Mouse (Mus musculus) midbrain, embryonic 16.5 days (tissue): ENCODE data around the gene Abl1. TPM values are rescaled to one million over a fixed set of nuclear protein-coding genes. Genes with fewer than 3 reads are reported as not detected.

ENCODE experiments used
- ATAC-seq: fragments of 200-750 bp; cut with Nextera tagmentation; 2 replicates; pipeline ENCODE4 v1.8.0; 2017; ENCODE audit warnings: moderate TSS enrichment
- H3K27ac ChIP-seq: fragments of 300-500 bp; sonication (generic); 2 replicates; pipeline ENCODE4 v1.5.1; 2014; ENCODE audit warnings: mild to moderate bottlenecking, low read length, mixed read lengths
- H3K27me3 ChIP-seq: fragments of 300-500 bp; sonication (generic); 2 replicates; pipeline ENCODE4 v1.6.1; 2014; ENCODE audit warnings: low read depth, low read length, mixed read lengths; ENCODE audit not compliant: control insufficient read depth, insufficient read depth
- H3K36me3 ChIP-seq: fragments of 300-500 bp; sonication (generic); 2 replicates; pipeline ENCODE4 v1.6.1; 2014; ENCODE audit warnings: mild to moderate bottlenecking, low read length, moderate library complexity, mixed read lengths; ENCODE audit not compliant: control insufficient read depth, insufficient read depth
- H3K4me1 ChIP-seq: fragments of 300-500 bp; sonication (generic); 2 replicates; pipeline ENCODE4 v1.6.1; 2014; ENCODE audit warnings: mild to moderate bottlenecking, low read length, mixed read lengths; ENCODE audit not compliant: control insufficient read depth, insufficient read depth
- H3K4me2 ChIP-seq: fragments of 300-500 bp; sonication (generic); 2 replicates; pipeline ENCODE4 v1.6.1; 2014; ENCODE audit warnings: mild to moderate bottlenecking, low read length, mixed read lengths
- H3K4me3 ChIP-seq: fragments of 300-500 bp; sonication (generic); 2 replicates; pipeline ENCODE4 v1.5.1; 2014; ENCODE audit warnings: low read depth, mild to moderate bottlenecking, low read length, moderate library complexity, mixed read lengths
- H3K9ac ChIP-seq: fragments of 300-500 bp; sonication (generic); 2 replicates; pipeline ENCODE4 v1.6.1; 2014; ENCODE audit warnings: low read depth, low read length, mixed read lengths
- H3K9me3 ChIP-seq: fragments of 300-500 bp; sonication (generic); replicated peaks from 2 replicates; pipeline ENCODE4 v1.6.1; 2014; ENCODE audit warnings: mild to moderate bottlenecking, low read length, mixed read lengths; ENCODE audit not compliant: control insufficient read depth, poor library complexity, severe bottlenecking
- WGBS: fragments of 180-500 bp; shearing (Covaris S2); extraction: QIAGEN DNeasy Blood & Tissue Kit; methylation state at CpG from one replicate; pipeline ENCODE4 v1.1.7; 2014; 5-methylcytosine and 5-hydroxymethylcytosine counted together
- polyA plus RNA-seq: library from polyadenylated mRNA; unstranded; fragments of >200 nt; fragmentation: Nextera tagmentation; extraction: Ambion mirVana; gene quantifications from 2 replicates; pipeline ENCODE4 v1.2.1, GENCODE M21; 2015

The Abl1 gene
- polyA plus RNA-seq, 1 experiment from 2014 or later = 16.7 TPM

- 21% methylated on average over 10 of the region's 10 CpGs for WGBS
- no peak overlapping the region for H3K27ac ChIP-seq
- H3K4me1 ChIP-seq = no peaks in the 10 kb centered on the region; the same call in 1 of the 2 replicates
- ATAC-seq = no peak
- no peaks in the 10 kb centered on the region for H3K36me3 ChIP-seq
- H3K9me3 ChIP-seq = no peaks in the 10 kb centered on the region
- H3K9ac ChIP-seq = no peak overlapping the region
- H3K27me3 ChIP-seq = no peaks in the 10 kb centered on the region
- no peak overlapping the region for H3K4me2 ChIP-seq
- no peak overlapping the region for H3K4me3 ChIP-seq
These were observed 61.0 kb downstream of the Abl1 start for GRCm38 (mm10) chr2:31749046-31749709.

DNA sequence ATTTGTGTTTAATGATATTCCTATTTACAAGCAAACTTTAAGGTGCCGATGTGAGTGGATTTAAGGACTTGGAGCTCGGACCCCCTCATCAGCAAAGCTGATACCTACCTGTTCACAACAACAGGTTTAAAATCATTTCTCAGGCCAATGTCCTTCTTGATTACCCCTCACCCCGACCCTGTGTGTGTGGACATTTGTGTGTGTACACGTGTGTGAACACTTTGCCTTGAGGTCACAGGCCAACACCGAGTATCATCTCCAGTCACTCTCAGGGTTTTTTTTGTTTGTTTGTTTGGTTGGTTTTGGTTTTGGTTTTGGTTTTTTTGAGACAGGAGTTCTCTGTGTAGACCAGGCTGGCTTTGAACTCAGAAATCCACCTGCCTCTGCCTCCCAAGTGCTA, 62.0 kb downstream of the Abl1 start:
- ATAC-seq = no peak
- 94% methylated on average over 5 of the region's 5 CpGs for WGBS
- H3K4me1 ChIP-seq = no peaks in the 10 kb centered on the region; the same call in 1 of the 2 replicates
- no peak overlapping the region for H3K4me2 ChIP-seq
- no peaks in the 10 kb centered on the region for H3K36me3 ChIP-seq
- no peak overlapping the region for H3K27ac ChIP-seq
- no peak overlapping the region for H3K4me3 ChIP-seq
- no peaks in the 10 kb centered on the region for H3K27me3 ChIP-seq
- no peaks in the 10 kb centered on the region for H3K9me3 ChIP-seq
- no peak overlapping the region for H3K9ac ChIP-seq

- no peak overlapping the region for H3K4me3 ChIP-seq
- no peaks in the 10 kb centered on the region for H3K27me3 ChIP-seq
- H3K9ac ChIP-seq = no peak overlapping the region
- ATAC-seq = no peak
- H3K36me3 ChIP-seq = no peaks in the 10 kb centered on the region
- H3K9me3 ChIP-seq = no peaks in the 10 kb centered on the region
- peaks cover 34% of the 10 kb centered on the region for H3K4me1 ChIP-seq
- no peak overlapping the region for H3K27ac ChIP-seq
- no peak overlapping the region for H3K4me2 ChIP-seq
These were observed 69.3 kb downstream of the Abl1 start for GRCm38 (mm10) chr2:31757472-31757871.

- no peak overlapping the region for H3K9ac ChIP-seq
- peak overlapping the region; percentile 95 for H3K4me2 ChIP-seq
- no peaks in the 10 kb centered on the region for H3K36me3 ChIP-seq
- no peaks in the 10 kb centered on the region for H3K9me3 ChIP-seq
- 80% methylated on average over 5 of the region's 5 CpGs for WGBS
- ATAC-seq = no peak
- no peaks in the 10 kb centered on the region for H3K27me3 ChIP-seq
- H3K4me1 ChIP-seq = peaks cover 40% of the 10 kb centered on the region
- H3K27ac ChIP-seq = no peak overlapping the region
- H3K4me3 ChIP-seq = no peak overlapping the region
These were observed 70.8 kb downstream of the Abl1 start for GRCm38 (mm10) chr2:31758966-31759365.

- ATAC-seq = peak; percentile 76
- peak overlapping the region; percentile 65 for H3K4me3 ChIP-seq
- H3K36me3 ChIP-seq = no peaks in the 10 kb centered on the region
- no peaks in the 10 kb centered on the region for H3K27me3 ChIP-seq
- H3K4me2 ChIP-seq = peak overlapping the region; percentile 95
- H3K9ac ChIP-seq = peak overlapping the region; percentile 78
- under 1% methylated on average over 41 of the region's 42 CpGs for WGBS
- peaks cover 40% of the 10 kb centered on the region for H3K4me1 ChIP-seq
- peak overlapping the region; percentile 60 for H3K27ac ChIP-seq
- H3K9me3 ChIP-seq = no peaks in the 10 kb centered on the region
These were observed 71.7 kb downstream of the Abl1 start for GRCm38 (mm10) chr2:31759751-31760460.

DNA sequence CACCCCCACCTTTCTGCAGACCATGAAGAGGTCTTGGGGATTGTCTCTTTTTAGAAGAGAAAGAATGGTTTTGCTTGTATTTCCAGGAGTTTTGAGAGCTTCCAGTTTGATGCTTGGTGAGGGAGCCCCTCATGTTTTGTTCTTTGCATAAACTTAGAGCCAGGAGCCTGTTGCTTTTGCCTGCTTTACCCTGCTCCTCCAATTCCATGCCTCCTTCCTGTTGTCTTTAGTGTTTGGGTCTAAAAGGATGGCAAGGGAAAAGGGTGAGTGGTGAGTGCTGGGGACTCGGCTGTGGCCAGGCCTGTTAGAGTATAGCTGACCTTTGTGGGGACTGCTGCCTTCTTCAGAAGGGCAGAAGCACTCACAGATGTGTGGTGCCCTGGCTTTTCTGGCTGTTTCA, 72.3 kb downstream of the Abl1 start:
- Histone ChIP-seq H3K9me3 (no peaks in the 10 kb centered on the region), H3K9ac (peak overlapping the region; percentile 78), H3K4me2 (peak overlapping the region; percentile 95), H3K36me3 (no peaks in the 10 kb centered on the region), H3K4me3 (peak overlapping the region; percentile 65), H3K27ac (no peak overlapping the region), H3K27me3 (no peaks in the 10 kb centered on the region), H3K4me1 (peaks cover 41% of the 10 kb centered on the region)
- 0% methylated on average over 1 of the region's 1 CpGs for WGBS
- no peak for ATAC-seq

GRCm38 (mm10) chr2:31761115-31761531, 72.9 kb downstream of the Abl1 start:
- no peak overlapping the region for H3K27ac ChIP-seq

DNA sequence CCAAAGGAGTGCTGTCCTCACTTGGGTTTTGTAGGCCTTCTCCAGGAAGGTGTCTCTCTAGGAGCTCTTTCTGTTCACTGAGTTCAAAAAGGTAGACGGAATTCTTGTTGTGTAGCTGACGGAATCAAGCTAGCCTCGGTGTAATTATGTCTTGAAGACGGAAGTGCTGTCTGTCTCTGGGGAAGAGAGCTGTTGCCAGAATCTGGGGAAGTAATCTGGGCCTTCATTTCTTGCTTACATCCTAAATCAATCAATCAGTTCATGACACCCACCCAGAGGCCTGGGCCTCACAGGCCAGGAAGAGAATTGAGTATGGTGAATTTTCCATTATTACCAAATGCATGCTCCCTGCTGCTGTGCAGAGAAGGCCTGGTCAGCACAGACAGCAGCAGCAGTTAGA, 73.4 kb downstream of the Abl1 start:
- WGBS = 6% methylated on average over 4 of the region's 4 CpGs
- Histone ChIP-seq H3K9ac (no peak overlapping the region; the same call in 1 of the 2 replicates), H3K4me2 (peak overlapping the region; percentile 95), H3K4me3 (no peak overlapping the region; the same call in 1 of the 2 replicates), H3K9me3 (no peaks in the 10 kb centered on the region), H3K27ac (no peak overlapping the region), H3K36me3 (no peaks in the 10 kb centered on the region), H3K27me3 (no peaks in the 10 kb centered on the region), H3K4me1 (peaks cover 42% of the 10 kb centered on the region)
- ATAC-seq = no peak

More at GRCm38 (mm10) chr2:31761115-31761531, 72.9 kb downstream of the Abl1 start:
- ATAC-seq = no peak
- peak overlapping the region; percentile 95 for H3K4me2 ChIP-seq
- H3K9ac ChIP-seq = peak overlapping the region; percentile 78
- 7% methylated on average over 7 of the region's 7 CpGs for WGBS
- H3K9me3 ChIP-seq = no peaks in the 10 kb centered on the region
- no peaks in the 10 kb centered on the region for H3K27me3 ChIP-seq
- H3K4me3 ChIP-seq = peak overlapping the region; percentile 65
- no peaks in the 10 kb centered on the region for H3K36me3 ChIP-seq
- peaks cover 42% of the 10 kb centered on the region for H3K4me1 ChIP-seq

GRCm38 (mm10) chr2:31762155-31762554, 74.0 kb downstream of the Abl1 start:
- ATAC-seq = no peak
- H3K36me3 ChIP-seq = no peaks in the 10 kb centered on the region
- H3K27me3 ChIP-seq = no peaks in the 10 kb centered on the region
- H3K27ac ChIP-seq = no peak overlapping the region
- no peak overlapping the region for H3K4me3 ChIP-seq
- H3K4me1 ChIP-seq = peaks cover 42% of the 10 kb centered on the region
- no peaks in the 10 kb centered on the region for H3K9me3 ChIP-seq
- peak overlapping the region; percentile 95 for H3K4me2 ChIP-seq
- WGBS = 30% methylated on average over 3 of the region's 3 CpGs
- H3K9ac ChIP-seq = no peak overlapping the region
